Mouse (Mus musculus) heart, adult 9 months (tissue): ENCODE results near the gene Gp1ba.

ENCODE experiments used
- DNase-seq, 2 experiments: peaks; one replicate each; pipeline ENCODE4 v3.0.0; 2022; ENCODE audit warnings: low spot score in 2 of 2

Gene Gp1ba

GRCm38 (mm10) chr11:70629557-70629956 is 9.4 kb upstream of the Gp1ba start:
- no peak for DNase-seq

GRCm38 (mm10) chr11:70630129-70630528 is 8.8 kb upstream of the Gp1ba start:
- DNase-seq = no peak

- no peak for DNase-seq
These were observed 3.3 kb upstream of the Gp1ba start for GRCm38 (mm10) chr11:70635601-70636000.

- DNase-seq = no peak
These were observed 1.2 kb upstream of the Gp1ba start for GRCm38 (mm10) chr11:70637764-70638163.

- no peak for DNase-seq
These were observed 629 bp upstream of the Gp1ba start for GRCm38 (mm10) chr11:70638293-70638692.

DNA sequence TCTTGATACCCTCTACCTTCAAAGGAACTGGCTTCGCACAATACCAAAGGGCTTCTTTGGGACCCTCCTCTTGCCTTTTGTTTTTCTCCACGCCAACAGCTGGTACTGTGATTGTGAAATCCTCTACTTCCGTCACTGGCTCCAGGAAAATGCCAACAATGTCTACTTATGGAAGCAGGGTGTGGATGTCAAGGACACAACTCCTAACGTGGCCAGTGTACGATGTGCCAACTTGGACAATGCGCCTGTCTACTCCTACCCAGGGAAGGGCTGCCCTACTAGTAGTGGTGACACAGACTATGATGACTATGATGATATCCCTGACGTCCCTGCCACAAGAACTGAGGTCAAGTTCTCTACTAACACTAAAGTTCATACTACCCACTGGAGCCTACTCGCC is 1.1 kb downstream of the Gp1ba start:
- DNase-seq = no peak

- no peak for DNase-seq
These were observed 2.3 kb downstream of the Gp1ba start for GRCm38 (mm10) chr11:70641241-70641640.

- DNase-seq = no peak
These were observed 4.1 kb downstream of the Gp1ba start for GRCm38 (mm10) chr11:70643051-70643450.

DNA sequence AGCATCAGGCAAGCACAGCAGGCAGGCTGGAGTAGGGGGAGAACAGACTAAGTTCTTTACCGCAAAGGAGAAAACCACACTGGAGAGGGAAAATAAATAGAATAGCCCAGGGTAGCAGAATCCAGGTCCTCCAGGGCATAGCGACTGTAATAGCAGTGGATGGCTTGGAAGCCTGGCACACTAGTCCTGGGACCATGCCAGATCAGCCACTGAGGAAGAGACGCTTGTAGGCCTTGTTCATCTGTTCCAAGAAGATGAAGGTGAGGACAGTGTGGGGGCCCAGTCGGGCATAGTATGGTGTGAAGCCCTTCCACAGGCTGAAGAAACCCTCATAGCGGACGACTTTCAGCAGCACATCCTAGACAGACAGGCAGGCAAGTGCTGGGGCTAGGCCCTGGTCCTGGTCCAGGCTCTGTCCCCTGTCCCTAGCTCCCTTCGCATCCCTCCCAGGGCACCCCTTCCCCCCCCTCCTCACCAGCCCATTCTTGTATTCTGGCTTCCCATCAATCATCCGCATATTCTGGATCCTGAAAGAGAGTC is 5.7 kb downstream of the Gp1ba start:
- DNase-seq = no peak

GRCm38 (mm10) chr11:70645461-70646258 is 6.7 kb downstream of the Gp1ba start:
- DNase-seq = peak in 1 of 2 experiments; percentile 35

- DNase-seq = no peak
These were observed 7.3 kb downstream of the Gp1ba start for GRCm38 (mm10) chr11:70646259-70646555.

- peak; percentile 95 to 97 for DNase-seq
These were observed 8.0 kb downstream of the Gp1ba start, which contains the start of the genes Rnf167 and Slc25a11 for GRCm38 (mm10) chr11:70646691-70647650. Rnf167 (plus strand) TSS chr11:70647235. Slc25a11 (minus strand) TSS chr11:70647479.

GRCm38 (mm10) chr11:70647716-70648420 is 8.9 kb downstream of the Gp1ba start:
- DNase-seq = peak in 1 of 2 experiments; percentile 17

GRCm38 (mm10) chr11:70648512-70648911 is 9.6 kb downstream of the Gp1ba start:
- DNase-seq = no peak

DNA sequence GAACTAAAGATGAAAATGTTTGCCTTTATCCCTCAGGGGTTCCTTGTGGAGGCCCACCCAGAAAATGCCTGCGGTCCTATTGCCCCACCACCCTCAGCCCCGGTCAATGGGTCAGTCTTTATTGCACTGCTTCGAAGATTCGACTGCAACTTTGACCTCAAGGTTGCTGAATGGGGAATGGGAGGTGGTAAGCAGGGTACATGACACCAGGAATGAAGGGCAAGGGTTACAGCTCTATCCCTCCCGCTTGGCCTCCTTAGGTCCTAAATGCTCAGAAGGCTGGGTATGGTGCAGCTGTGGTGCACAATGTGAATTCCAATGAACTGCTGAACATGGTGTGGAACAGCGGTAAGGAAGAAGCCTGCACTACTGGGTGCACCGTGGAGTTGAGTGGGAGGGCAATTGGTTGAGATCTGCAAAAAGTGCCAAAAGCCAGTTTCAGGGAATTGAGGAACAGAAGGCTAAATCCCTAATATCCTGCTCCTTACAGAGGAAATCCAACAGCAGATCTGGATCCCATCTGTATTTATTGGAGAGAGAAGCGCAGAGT is 10.3 kb downstream of the Gp1ba start:
- no peak for DNase-seq

- DNase-seq = no peak
These were observed 11.6 kb downstream of the Gp1ba start for GRCm38 (mm10) chr11:70650322-70651175.

DNA sequence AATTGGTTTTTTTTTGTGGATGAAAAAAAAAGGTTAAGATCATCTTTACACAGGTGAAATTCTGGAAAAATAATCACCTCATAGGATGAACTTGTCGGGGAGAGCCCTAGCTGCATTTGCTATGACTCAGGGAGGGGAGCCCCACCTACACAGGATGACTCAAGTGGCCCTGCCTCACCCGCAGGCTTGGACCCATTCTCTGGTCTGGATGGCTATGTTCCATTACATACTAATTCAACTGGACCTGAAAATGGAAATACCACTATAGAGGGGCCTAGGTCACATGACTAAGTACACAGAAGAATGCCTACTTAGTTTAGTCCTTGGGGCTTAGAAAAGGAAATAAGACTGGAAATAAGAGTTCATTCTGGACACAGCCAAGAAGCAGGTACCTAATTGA is 12.5 kb downstream of the Gp1ba start:
- DNase-seq = no peak

DNA sequence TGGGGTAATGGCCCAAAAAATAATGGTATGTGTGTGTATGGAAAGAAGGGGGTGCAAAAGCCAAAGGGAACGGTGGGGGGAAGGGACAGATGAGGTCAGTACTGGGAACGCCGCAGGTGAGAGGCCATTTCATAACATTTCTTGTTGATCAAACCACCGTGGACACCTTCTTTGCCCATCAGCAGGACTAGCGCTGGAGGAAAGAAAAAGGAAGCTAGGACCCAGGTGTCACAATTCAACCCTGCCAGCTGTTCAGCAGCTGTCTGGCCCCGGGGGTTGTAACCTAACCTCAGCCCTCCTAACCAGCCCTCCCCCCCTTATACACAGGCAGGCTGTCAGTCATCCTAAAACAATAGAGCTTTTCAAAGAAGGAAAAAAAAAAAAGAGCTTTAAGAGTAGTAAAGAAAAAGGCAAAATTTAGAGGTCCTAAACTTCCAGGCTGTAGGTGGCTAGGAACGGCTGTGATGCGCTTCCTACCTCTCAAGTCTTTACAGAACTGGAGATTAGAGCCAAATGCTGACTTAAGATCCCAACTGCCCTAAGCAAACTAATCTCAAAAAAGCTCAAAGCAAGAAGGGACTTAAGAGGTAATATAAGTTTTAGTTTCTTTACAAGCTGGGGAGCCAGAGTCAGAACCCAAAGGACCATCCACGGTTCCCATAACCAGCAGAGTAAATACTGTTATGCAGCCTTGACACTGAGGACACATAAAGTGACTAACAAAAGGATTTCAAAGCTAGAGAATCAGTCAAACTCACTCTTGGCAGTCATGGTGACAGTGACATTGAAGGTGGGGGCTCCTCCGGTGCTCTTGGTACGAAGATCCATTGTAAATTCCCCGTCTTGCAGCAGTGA is 13.3 kb downstream of the Gp1ba start:
- no peak for DNase-seq

- no peak for DNase-seq
These were observed 14.0 kb downstream of the Gp1ba start for GRCm38 (mm10) chr11:70652884-70653344.
